Mouse (Mus musculus) intestine, embryonic 16.5 days (tissue): ENCODE measurements at regions not wholly inside any gene's neighbourhood (a gene's known extent, or its start where the extent isn't known, plus 50 kb on each side); places are given as distances from the start of the nearest gene placed in this dataset.
A peak's percentile ranks its signal among the peaks of the same experiment; 100 is the strongest.

Source experiments
- ATAC-seq: fragments of 200-750 bp; cut with Nextera tagmentation; 2 replicates; pipeline ENCODE4 v1.8.0; 2017; ENCODE audit warnings: moderate TSS enrichment, moderate library complexity
- H3K27ac ChIP-seq: fragments of 300-500 bp; sonication (generic); 2 replicates; pipeline ENCODE4 v1.5.1; 2014; ENCODE audit warnings: mild to moderate bottlenecking, low read length
- H3K27me3 ChIP-seq: fragments of 300-500 bp; sonication (generic); replicated peaks from 2 replicates; pipeline ENCODE4 v1.6.1; 2014; ENCODE audit warnings: low read length, control low read depth, mixed read lengths; ENCODE audit not compliant: control insufficient read depth, insufficient read depth
- H3K36me3 ChIP-seq: fragments of 300-500 bp; sonication (generic); 2 replicates; pipeline ENCODE4 v1.6.1; 2014; ENCODE audit warnings: low read length, control low read depth; ENCODE audit not compliant: control insufficient read depth, insufficient read depth
- H3K4me1 ChIP-seq: fragments of 300-500 bp; sonication (generic); 2 replicates; pipeline ENCODE4 v1.6.1; 2014; ENCODE audit warnings: low read length, control low read depth, mixed read lengths; ENCODE audit not compliant: control insufficient read depth, insufficient read depth
- H3K4me2 ChIP-seq: fragments of 300-500 bp; sonication (generic); 2 replicates; pipeline ENCODE4 v1.6.1; 2014; ENCODE audit warnings: low read depth, low read length, control low read depth
- H3K4me3 ChIP-seq: fragments of 300-500 bp; sonication (generic); 2 replicates; pipeline ENCODE4 v1.5.1; 2014; ENCODE audit warnings: mild to moderate bottlenecking, low read length
- H3K9ac ChIP-seq: fragments of 300-500 bp; sonication (generic); 2 replicates; pipeline ENCODE4 v1.6.1; 2014; ENCODE audit warnings: low read depth, low read length
- H3K9me3 ChIP-seq: fragments of 300-500 bp; sonication (generic); 2 replicates; pipeline ENCODE4 v1.6.1; 2016; ENCODE audit warnings: low read length, control low read depth; ENCODE audit not compliant: control insufficient read depth
- WGBS: fragments of 180-500 bp; shearing (Covaris S2); extraction: QIAGEN DNeasy Blood & Tissue Kit; methylation state at CpG from one replicate; pipeline ENCODE4 v1.1.7; 2014; 5-methylcytosine and 5-hydroxymethylcytosine counted together

- Histone ChIP-seq H3K36me3 (no peaks in the 10 kb centered on the region), H3K4me3 (no peak overlapping the region), H3K4me1 (no peaks in the 10 kb centered on the region), H3K9me3 (no peaks in the 10 kb centered on the region), H3K27me3 (no peaks in the 10 kb centered on the region), H3K4me2 (no peak overlapping the region), H3K9ac (no peak overlapping the region), H3K27ac (no peak overlapping the region)
- no peak for ATAC-seq
- 92% methylated on average over 4 of the region's 4 CpGs for WGBS
These were observed 606.3 kb upstream of the Dmac1 start for GRCm38 (mm10) chr4:75884371-75884770.

- H3K27me3 ChIP-seq = no peaks in the 10 kb centered on the region
- H3K4me2 ChIP-seq = no peak overlapping the region
- 76% methylated on average over 1 of the region's 1 CpGs for WGBS
- ATAC-seq = no peak
- H3K36me3 ChIP-seq = no peaks in the 10 kb centered on the region
- H3K9ac ChIP-seq = no peak overlapping the region
- H3K4me1 ChIP-seq = no peaks in the 10 kb centered on the region
- H3K9me3 ChIP-seq = no peaks in the 10 kb centered on the region
- no peak overlapping the region for H3K4me3 ChIP-seq
- H3K27ac ChIP-seq = no peak overlapping the region
These were observed 591.7 kb upstream of the Dmac1 start for GRCm38 (mm10) chr4:75869771-75870170.

- H3K9me3 ChIP-seq = no peaks in the 10 kb centered on the region
- H3K4me2 ChIP-seq = no peak overlapping the region
- H3K4me1 ChIP-seq = no peaks in the 10 kb centered on the region
- 77% methylated on average over 2 of the region's 2 CpGs for WGBS
- no peaks in the 10 kb centered on the region for H3K27me3 ChIP-seq
- no peak overlapping the region for H3K4me3 ChIP-seq
- H3K36me3 ChIP-seq = no peaks in the 10 kb centered on the region
- no peak overlapping the region for H3K9ac ChIP-seq
- H3K27ac ChIP-seq = no peak overlapping the region
- ATAC-seq = no peak
These were observed 583.0 kb upstream of the Dmac1 start for GRCm38 (mm10) chr4:75861076-75861475.

- ATAC-seq = no peak
- Histone ChIP-seq H3K4me1 (no peaks in the 10 kb centered on the region), H3K4me2 (no peak overlapping the region), H3K27me3 (no peaks in the 10 kb centered on the region), H3K36me3 (no peaks in the 10 kb centered on the region), H3K27ac (no peak overlapping the region), H3K9me3 (no peaks in the 10 kb centered on the region), H3K9ac (no peak overlapping the region), H3K4me3 (no peak overlapping the region)
- 86% methylated on average over 2 of the region's 2 CpGs for WGBS
These were observed 579.8 kb upstream of the Dmac1 start for GRCm38 (mm10) chr4:75857769-75858408.

- no peak for ATAC-seq
- no peak overlapping the region for H3K4me3 ChIP-seq
- 44% methylated on average over 6 of the region's 6 CpGs for WGBS
- H3K9me3 ChIP-seq = no peaks in the 10 kb centered on the region
- no peak overlapping the region for H3K4me2 ChIP-seq
- H3K27me3 ChIP-seq = no peaks in the 10 kb centered on the region
- H3K9ac ChIP-seq = no peak overlapping the region
- no peak overlapping the region for H3K27ac ChIP-seq
- H3K4me1 ChIP-seq = no peaks in the 10 kb centered on the region
- H3K36me3 ChIP-seq = no peaks in the 10 kb centered on the region
These were observed 577.7 kb upstream of the Dmac1 start for GRCm38 (mm10) chr4:75855688-75856296.

- Histone ChIP-seq H3K36me3 (no peaks in the 10 kb centered on the region), H3K4me2 (no peak overlapping the region), H3K27ac (no peak overlapping the region), H3K9ac (no peak overlapping the region), H3K4me1 (no peaks in the 10 kb centered on the region), H3K27me3 (no peaks in the 10 kb centered on the region), H3K9me3 (no peaks in the 10 kb centered on the region), H3K4me3 (no peak overlapping the region)
- WGBS = 85% methylated on average over 2 of the region's 2 CpGs
- no peak for ATAC-seq
These were observed 572.2 kb upstream of the Dmac1 start for GRCm38 (mm10) chr4:75850343-75850742.

GRCm38 (mm10) chr4:75847675-75848385 lies 569.7 kb upstream of the Dmac1 start:
- WGBS = 63% methylated on average over 6 of the region's 6 CpGs
- peak; percentile 81 for ATAC-seq
- H3K27ac ChIP-seq = no peak overlapping the region
- no peak overlapping the region for H3K4me2 ChIP-seq
- H3K9me3 ChIP-seq = no peaks in the 10 kb centered on the region
- H3K36me3 ChIP-seq = no peaks in the 10 kb centered on the region
- no peak overlapping the region for H3K9ac ChIP-seq
- H3K4me3 ChIP-seq = no peak overlapping the region
- H3K4me1 ChIP-seq = no peaks in the 10 kb centered on the region
- H3K27me3 ChIP-seq = no peaks in the 10 kb centered on the region

- no peaks in the 10 kb centered on the region for H3K4me1 ChIP-seq
- no peaks in the 10 kb centered on the region for H3K36me3 ChIP-seq
- no peaks in the 10 kb centered on the region for H3K27me3 ChIP-seq
- H3K9me3 ChIP-seq = no peaks in the 10 kb centered on the region
- no peak overlapping the region for H3K9ac ChIP-seq
- ATAC-seq = no peak
- no peak overlapping the region for H3K27ac ChIP-seq
- 86% methylated on average over 3 of the region's 3 CpGs for WGBS
- H3K4me2 ChIP-seq = no peak overlapping the region
- no peak overlapping the region for H3K4me3 ChIP-seq
These were observed 566.9 kb upstream of the Dmac1 start for GRCm38 (mm10) chr4:75845021-75845420.

GRCm38 (mm10) chr4:75838619-75839018 lies 560.5 kb upstream of the Dmac1 start:
- Histone ChIP-seq H3K27ac (no peak overlapping the region), H3K9me3 (no peaks in the 10 kb centered on the region), H3K4me2 (no peak overlapping the region), H3K36me3 (no peaks in the 10 kb centered on the region), H3K27me3 (no peaks in the 10 kb centered on the region), H3K9ac (no peak overlapping the region), H3K4me3 (no peak overlapping the region), H3K4me1 (no peaks in the 10 kb centered on the region)
- 70% methylated on average over 4 of the region's 4 CpGs for WGBS
- ATAC-seq = no peak
